Mouse (Mus musculus) right cerebral cortex, postnatal 36 days (tissue): Measurements from ENCODE around the gene Siglec1.
A peak's percentile ranks its signal among the peaks of the same experiment; 100 is the strongest.

Experiments used
- DNase-seq, 2 experiments: peaks; one replicate each; pipeline ENCODE4 v3.0.0; 2022; ENCODE audit warnings: low spot score in 2 of 2, mixed read lengths in 1 of 2

The Siglec1 gene

GRCm38 (mm10) chr2:131097087-131097486 lies 10.5 kb upstream of the Siglec1 start:
- no peak for DNase-seq

- DNase-seq, result no peak
Measured at GRCm38 (mm10) chr2:131096101-131096795, 9.7 kb upstream of the Siglec1 start.

GRCm38 (mm10) chr2:131094823-131095222 lies 8.3 kb upstream of the Siglec1 start:
- peak; percentile 55 to 59 for DNase-seq

GRCm38 (mm10) chr2:131093577-131093976 lies 7.0 kb upstream of the Siglec1 start:
- DNase-seq, result no peak

- no peak for DNase-seq
Measured at GRCm38 (mm10) chr2:131090852-131091251, 4.3 kb upstream of the Siglec1 start.

GRCm38 (mm10) chr2:131089634-131090033 lies 3.1 kb upstream of the Siglec1 start:
- no peak for DNase-seq

GRCm38 (mm10) chr2:131088581-131088980 lies 2.0 kb upstream of the Siglec1 start:
- no peak for DNase-seq

GRCm38 (mm10) chr2:131084206-131084605 lies 2.4 kb downstream of the Siglec1 start:
- DNase-seq, result no peak

GRCm38 (mm10) chr2:131080507-131080906 lies 6.1 kb downstream of the Siglec1 start:
- DNase-seq, result no peak

- no peak for DNase-seq
Measured at GRCm38 (mm10) chr2:131072536-131072935, 14.0 kb downstream of the Siglec1 start.

- no peak for DNase-seq
Measured at GRCm38 (mm10) chr2:131067481-131067880, 19.1 kb downstream of the Siglec1 start.

GRCm38 (mm10) chr2:131066342-131066741 lies 20.2 kb downstream of the Siglec1 start:
- peak in 1 of 2 experiments; percentile 48 for DNase-seq

- no peak for DNase-seq
Measured at GRCm38 (mm10) chr2:131063404-131063864, 23.1 kb downstream of the Siglec1 start, which contains the start of gene Adam33. Gene Adam33, minus strand, starts transcription at chr2:131063814.

GRCm38 (mm10) chr2:131061607-131062006 lies 25.0 kb downstream of the Siglec1 start:
- DNase-seq, result no peak

GRCm38 (mm10) chr2:131060784-131061183 lies 25.8 kb downstream of the Siglec1 start:
- no peak for DNase-seq

- no peak for DNase-seq
Measured at GRCm38 (mm10) chr2:131059781-131060540, 26.6 kb downstream of the Siglec1 start.

- no peak for DNase-seq
Measured at GRCm38 (mm10) chr2:131059377-131059776, 27.2 kb downstream of the Siglec1 start.

- peak in 1 of 2 experiments; percentile 28 for DNase-seq
Measured at GRCm38 (mm10) chr2:131058672-131059071, 27.9 kb downstream of the Siglec1 start.

GRCm38 (mm10) chr2:131056191-131056590 lies 30.4 kb downstream of the Siglec1 start:
- no peak for DNase-seq

- DNase-seq, result no peak
Measured at GRCm38 (mm10) chr2:131055631-131056030, 30.9 kb downstream of the Siglec1 start.

GRCm38 (mm10) chr2:131054646-131055264 lies 31.8 kb downstream of the Siglec1 start:
- DNase-seq, result no peak

- DNase-seq, result no peak
Measured at GRCm38 (mm10) chr2:131053851-131054645, 32.5 kb downstream of the Siglec1 start.
